Mouse (Mus musculus) cerebellum, postnatal 25 days (tissue): ENCODE results near the gene Magi1.
A peak's percentile ranks its signal among the peaks of the same experiment; 100 is the strongest.
"Not testable (repeated sequence)": the region's sequence is repeated elsewhere in the genome, so short reads cannot be mapped to it uniquely, and the experiment has no call there.

Experiments
- DNase-seq, 2 experiments: peaks; one replicate each; pipeline ENCODE4 v3.0.0; 2021; ENCODE audit warnings: mixed read lengths in 2 of 2

Magi1 gene

DNA sequence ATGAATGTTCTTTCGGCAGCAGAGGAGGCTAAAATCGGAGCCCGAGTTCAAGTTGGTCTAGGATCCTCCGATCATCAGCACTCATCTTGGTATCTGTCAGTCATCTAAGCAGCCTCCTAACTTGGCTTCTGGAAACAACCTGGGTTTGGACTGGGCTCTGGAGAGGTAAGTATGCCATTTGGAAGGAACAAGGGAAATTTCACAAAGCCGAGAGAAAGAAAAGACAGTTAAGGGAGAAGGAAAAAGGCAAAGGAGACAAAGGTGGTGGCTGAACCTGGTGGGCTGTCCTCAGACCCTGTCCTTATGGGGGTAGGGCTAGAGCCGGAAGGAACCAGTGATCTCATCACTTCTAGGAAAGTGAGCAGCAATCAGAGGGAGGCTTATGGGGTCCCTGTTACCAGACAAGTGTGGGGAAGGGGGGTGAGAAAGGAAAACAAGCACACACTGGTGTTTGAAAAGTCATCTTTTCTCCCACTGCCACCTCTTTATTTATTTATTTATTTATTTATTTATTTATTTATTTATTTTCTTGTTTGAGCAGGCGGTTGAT is 565.8 kb downstream of the Magi1 start:
- no peak for DNase-seq

DNA sequence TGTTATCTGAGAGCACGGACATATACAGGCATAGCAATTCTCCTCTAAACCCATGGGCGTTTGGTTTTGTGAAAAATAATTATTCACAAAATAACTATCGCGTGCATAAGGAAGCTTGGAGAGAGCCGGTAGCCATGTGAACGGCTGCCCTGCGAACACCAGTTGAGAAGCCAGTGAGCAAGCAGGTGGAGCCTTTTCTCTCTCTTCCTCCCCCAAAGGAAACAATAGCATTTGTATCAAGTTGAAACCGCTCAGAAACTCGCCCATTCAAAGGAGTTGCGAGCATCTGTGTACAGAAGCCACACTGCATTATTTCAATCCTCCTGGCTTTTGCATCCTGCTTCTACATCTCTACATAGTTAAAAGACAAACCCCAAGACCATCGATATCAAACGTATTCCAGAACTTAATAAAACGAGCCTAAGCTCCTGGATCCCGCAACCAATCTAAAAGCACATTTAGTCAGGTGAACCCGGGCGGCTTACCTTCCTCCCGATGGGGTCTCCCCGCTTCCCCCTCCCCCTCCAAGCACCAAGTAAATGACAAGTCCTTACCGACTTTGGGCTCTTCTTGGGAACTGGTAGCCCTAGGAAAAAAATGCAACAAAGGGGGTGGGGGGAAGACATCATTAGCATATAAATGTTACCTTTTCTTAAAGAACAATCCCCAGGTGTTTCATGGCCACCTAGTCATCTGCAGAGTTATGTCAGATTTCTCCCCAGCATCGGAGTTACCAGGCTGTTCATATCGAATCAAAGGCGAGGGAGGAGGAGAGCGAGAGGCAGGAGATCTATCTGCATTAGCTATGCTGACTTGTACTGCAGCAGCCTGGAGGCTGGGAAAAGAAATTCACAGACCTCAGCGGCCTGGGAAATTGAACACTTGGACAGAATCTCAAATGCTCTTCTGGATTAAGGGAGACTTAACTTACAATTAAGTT is 566.8 kb downstream of the Magi1 start:
- DNase-seq: no peak

DNA sequence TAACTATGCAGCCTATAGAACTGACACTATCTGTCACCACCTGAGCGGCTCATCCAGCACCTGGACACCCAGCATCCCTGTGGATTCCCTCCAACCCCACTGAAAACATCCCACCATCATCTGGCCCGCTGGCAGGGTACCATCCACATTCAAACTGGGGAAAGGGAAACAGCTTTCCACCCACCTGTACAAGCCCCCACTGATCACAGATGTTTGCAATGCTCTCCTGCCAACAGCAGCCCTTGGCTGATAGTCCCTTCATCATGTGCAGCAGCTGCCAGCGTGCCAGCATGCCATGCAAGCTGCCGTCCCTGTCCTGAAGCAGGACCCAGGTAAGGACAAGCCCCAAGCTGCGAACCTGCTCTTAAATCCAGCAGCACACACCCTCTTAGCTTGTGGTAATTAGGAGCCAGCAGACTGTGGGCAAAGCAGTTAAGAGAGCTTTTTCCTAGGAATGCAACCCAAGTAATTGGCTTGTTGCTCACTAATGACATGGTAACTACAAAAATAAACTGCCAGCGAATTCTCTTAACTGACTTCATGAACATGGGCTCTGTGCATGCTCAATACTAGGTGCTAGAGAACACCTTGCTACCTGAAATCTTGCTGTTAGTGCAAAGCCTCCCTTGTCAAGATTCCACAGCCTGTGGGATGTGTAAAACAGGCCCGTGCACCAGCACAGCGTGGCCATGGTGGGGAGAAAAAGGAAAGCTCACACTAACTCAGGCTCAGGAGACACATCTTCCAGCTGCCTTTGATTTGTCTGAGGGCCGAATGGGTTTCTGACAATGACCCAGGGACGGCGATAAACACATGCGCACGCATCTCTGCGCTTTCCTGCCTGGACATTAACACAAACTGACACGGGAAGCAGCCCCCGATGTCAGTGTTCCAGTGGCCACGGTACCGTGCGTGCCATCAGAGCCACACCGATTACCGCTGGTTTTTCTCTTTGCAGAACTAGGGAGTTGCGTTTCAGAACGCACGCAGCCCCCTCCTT is 568.2 kb downstream of the Magi1 start:
- DNase-seq: no peak

DNA sequence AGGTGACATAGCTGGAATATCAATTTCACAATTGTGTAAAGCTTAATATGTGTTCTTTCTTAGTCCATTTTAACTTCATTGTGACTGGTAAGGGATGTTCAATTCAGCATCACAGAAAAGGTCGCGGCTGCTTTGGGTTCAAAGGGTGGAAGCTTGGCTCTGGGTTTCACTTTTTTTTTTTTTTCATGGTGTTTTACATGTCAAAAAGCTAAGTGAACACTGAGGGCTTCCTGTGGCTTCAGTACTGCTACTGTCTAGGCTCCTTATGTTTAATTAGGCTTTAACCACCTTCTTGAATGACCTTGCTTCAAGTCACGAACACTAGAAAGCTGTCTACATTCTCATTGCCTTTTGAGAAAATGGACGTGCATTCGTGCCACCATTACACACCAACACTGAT is 579.4 kb downstream of the Magi1 start:
- no peak for DNase-seq

DNA sequence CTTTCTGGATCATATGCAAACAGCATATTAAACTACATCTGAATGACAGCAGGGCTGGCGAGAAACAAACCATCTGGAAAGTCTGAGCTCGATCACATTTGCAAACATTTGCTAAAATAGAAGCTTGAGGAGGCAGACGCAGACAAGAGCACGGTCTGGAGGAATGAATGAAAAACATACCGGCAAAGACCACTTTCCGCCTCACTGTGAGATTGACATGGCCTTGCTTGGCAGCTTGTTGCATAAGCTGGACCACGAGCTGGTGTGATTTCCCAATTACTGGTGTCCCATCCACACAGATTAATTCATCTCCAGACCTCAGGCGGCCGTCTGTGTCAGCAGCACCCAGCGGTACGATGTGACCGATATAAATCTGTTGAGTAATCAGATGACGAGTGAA is 584.3 kb downstream of the Magi1 start:
- DNase-seq: no peak

DNA sequence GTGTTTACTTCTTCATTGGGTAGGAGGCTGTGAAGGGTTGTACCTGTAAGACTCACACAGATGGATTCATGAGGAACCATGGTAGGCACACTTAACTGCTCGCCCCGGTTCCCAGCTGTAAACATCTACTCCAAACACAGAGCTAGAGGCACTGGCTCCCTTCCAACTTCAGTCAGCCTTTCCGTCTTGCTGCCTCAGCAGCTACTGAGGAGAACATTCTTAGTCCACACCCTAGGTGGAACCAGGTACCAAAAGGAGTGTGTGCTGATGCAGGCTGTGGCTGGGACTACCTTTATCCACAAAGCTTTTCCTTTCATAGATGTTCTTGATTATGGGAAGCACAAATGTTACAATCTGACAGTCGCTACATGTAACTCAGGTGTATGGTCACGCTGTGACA is 585.8 kb downstream of the Magi1 start:
- no peak for DNase-seq

DNA sequence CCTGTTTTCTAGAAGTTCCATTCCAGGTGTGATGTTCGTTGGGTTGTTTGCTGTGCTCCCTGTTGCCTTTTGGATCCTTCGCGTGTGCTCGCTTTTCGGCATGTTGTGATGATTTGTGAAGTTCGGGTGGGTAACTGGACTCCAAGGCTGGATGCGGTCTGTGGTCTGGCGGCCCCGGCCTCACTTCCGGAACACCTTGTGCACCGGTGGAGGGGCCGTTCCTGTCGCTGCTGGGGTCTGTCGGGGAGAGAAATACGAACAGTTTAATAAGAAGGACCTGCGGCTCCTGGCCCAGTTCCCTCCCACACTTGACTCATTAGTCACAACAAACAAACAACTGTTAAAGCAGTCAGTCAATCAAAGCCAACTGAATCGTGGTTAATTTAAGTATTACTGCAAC is 605.0 kb downstream of the Magi1 start:
- no peak for DNase-seq

DNA sequence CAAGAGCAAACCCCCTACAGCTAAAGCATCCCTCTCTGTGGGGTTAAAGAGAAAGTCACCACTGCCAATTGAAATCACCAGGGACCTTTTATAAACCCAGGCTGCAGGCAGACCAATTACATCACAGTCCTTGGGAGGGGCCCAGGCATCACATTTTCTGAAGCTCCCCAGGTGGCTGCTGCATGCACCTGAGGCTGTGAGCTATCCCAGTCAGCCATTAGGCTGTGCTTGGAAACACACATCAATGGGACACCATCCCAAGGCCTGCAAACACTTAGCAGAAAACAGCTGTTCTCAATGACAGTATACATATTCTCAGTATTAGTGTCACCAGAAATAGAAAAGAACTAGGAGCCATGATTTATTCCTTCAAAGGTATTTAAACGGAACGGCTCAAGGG is 617.0 kb downstream of the Magi1 start:
- DNase-seq: no peak

DNA sequence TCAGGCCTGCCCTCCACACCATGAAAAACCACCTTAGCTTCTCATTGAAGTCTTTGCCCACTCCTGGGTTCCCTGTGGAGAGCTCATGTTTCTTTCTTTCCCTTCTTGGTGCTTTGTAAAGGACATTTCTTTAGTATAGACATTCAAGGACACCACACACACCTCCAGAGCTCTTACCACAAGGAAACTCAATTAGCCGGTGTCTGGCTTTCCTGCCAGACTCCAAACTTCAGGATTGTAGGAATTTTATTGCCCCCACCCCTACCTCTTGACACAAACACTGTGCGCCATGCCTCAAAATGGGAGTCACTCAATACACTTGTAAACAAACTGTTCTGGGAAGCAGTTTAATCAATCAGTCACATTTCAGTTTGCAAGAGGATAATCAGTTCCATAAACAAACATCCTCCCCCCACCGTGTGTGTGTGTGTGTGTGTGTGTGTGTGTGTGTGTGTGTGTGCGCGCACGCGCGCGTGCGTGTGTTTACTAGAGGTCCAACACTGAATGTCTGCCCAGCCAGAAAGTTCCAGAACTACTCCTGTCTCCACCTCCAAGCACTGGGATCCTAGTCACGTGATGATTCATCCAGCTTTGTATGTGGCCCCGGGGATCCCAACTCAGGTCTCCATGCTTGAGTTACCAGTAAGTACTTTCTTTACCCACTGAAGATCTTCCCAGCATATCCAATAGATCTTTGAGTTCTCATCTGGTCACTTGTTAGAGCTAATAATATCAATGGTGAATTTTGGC is 618.5 kb downstream of the Magi1 start:
- no peak for DNase-seq

DNA sequence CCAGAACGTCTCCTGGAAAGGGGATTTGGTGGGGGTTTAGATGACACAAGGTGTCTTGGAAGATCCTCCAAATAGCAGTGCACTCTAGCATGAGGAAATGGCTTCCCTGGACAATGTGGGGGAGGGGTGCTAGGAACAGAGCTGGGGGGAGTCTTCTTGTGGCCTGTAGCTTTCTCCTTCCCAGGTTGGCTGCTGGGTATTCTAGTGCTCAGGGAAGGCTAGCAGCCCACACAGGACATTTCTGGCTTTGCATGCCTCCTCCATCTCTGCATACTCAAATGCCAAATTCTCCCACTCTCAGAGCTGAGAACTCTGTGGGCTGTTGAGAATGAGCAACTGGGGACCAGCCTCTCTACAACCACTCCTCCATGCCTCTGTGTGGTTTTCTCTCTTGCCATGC is 622.6 kb downstream of the Magi1 start:
- no peak for DNase-seq

DNA sequence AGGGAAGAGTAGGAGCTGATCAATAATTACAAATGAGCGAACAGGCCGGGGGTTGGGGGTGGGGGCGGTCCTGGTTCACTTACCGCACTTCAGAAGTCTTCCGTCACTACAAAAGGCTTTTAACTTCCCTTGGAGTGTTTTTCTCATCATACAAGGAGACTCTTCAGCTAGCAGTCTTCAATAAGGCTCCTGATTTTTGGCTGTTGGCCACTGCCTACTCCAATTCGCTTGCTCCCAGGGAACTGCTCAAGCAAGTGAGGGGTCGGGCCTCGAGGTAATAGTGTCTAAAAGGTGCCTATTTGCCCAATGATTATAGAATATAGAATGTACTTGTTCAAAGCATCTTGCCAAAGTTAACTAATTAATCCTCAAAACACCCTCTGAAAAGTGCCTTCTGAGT is 624.2 kb downstream of the Magi1 start:
- no peak for DNase-seq

DNA sequence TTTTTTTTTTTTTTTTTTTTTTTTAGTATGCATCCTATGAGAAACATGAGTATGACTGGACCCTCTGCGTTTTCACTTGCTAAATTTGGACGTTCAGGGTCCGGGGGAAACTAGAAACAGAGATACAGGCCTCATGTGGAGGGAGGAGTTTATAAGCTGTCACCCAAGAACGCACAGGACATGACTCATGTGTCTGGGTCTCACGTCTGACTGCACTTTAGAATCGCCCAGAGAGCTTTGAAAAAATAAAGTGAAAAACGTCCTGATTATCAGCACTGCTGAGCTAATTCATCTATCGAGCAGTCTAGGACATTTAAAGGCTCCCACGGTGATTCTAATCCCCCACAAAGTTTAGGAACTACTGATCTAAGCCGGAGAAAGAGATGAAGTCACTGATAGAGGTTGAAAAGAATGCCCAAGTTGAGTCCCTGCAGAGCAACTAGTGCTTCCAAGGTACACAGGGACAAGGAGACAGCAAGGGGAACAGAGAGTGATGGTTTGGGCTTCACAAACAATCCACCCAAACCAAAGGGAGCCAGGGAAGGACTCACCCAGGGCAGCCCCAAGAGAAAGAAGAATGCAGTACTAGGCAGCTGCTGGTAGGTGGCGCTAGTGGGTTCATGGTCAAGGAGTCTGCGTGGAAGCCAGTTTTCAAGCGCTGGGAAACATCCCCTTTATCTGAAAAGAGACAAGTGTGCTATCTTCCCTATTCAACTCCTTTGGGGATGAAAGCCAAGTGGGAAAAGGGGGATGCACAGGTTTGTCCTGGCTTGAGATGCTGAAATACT is 626.3 kb downstream of the Magi1 start:
- DNase-seq: peak; percentile 58 to 71

DNA sequence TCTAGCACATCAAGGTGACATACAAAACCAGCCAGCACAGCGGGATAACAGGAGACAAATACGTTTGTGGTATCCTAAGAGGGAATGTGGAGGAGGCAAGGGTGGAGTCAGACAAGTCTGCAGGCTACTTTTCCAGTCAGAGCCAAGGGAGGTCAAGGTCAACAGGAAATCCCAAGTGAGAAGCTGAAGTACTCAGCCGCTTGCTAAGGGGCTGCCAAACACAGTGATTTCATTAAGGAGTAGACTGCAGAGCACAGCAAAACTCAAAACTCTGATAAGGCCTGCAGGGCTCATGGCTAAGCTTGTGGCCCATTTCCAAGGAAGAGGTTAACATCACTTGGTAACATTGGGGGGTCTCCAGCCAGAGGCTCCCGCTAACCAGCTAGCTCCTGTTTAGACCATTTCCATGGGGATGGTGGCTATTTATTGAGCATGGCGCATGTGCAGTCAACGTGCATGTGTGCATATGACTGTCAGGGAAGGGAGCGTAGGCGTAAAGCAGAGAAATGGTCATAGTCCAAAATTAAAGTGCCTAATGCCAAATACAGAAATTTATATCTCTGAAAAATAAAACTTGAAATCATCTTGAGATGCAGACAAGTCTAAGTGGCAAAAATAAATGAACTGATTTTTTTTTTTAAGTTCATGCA is 635.0 kb downstream of the Magi1 start:
- no peak for DNase-seq

DNA sequence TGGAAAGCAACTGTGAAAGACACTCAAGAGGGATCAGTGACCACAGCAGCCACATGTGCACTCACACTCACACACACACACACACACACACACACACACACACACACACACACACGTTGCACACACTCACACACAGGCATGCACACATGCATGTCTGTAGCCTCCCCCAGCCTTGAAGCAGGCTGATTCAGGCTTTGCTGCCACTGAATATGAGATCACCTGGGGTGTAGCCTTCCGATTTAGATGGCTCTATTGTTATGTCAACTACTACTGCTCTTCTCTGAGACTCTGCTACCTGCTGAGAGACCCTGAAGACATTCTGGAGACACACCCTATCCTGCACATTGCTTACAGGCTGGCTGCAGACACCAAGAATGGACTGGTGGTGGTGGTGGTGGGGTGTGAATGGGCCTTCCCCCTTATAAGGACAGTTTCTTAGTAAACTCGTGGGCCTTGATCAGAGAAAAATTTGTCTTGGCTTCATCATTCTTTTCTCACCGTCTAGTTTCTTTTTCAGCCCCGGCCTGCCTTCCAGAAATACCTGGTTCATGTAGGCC is 653.9 kb downstream of the Magi1 start:
- not testable (repeated sequence) for DNase-seq

DNA sequence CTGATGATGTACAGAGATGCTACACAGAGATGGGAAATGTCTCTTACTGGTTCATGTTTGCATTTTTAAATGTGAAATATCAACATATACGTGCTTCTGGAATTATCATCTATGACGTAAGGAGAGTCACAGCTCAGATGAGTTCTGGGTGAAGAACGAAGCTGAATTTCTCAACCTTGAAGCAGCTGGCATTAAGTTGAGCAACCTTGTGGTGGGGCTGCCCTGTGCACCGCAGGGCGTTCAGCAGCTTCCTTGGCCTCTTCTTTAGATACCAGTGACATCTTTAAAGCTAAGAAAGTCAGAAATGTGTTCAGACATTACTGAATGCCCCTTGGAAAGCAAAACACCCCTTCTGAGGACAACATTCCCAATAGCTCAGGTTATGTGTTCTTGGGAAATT is 656.5 kb downstream of the Magi1 start:
- no peak for DNase-seq
